Mouse (Mus musculus) liver, postnatal 0 days (tissue): Measurements from ENCODE around the gene Slc39a11. TPM values are rescaled to one million over a fixed set of nuclear protein-coding genes. Genes with fewer than 3 reads are reported as not detected.

ENCODE experiments used
- ATAC-seq: fragments of 200-750 bp; cut with Nextera tagmentation; 2 replicates; pipeline ENCODE4 v1.8.0; 2017; ENCODE audit warnings: mild to moderate bottlenecking, moderate library complexity
- DNase-seq: peaks from one replicate; pipeline ENCODE4 v3.0.0-alpha.2; 2016
- H3K27ac ChIP-seq: fragments of 300-500 bp; sonication (generic); 2 replicates; pipeline ENCODE4 v1.5.1; 2014; ENCODE audit warnings: antibody characterized with exemption, moderate library complexity, mild to moderate bottlenecking, low read depth
- H3K27me3 ChIP-seq: fragments of 300-500 bp; sonication (generic); 2 replicates; pipeline ENCODE4 v1.6.1; 2014; ENCODE audit warnings: low read length, control low read depth, mixed read lengths; ENCODE audit not compliant: insufficient read depth
- H3K36me3 ChIP-seq: fragments of 300-500 bp; sonication (generic); replicated peaks from 2 replicates; pipeline ENCODE4 v1.6.1; 2014; ENCODE audit warnings: mild to moderate bottlenecking, control low read depth, low read length, moderate library complexity, mixed read lengths; ENCODE audit not compliant: insufficient read depth
- H3K4me1 ChIP-seq: fragments of 300-500 bp; sonication (generic); 2 replicates; pipeline ENCODE4 v1.6.1; 2014; ENCODE audit warnings: antibody characterized with exemption, mild to moderate bottlenecking, control low read depth; ENCODE audit not compliant: insufficient read depth
- H3K4me2 ChIP-seq: fragments of 300-500 bp; sonication (generic); 2 replicates; pipeline ENCODE4 v1.6.1; 2014; ENCODE audit warnings: low read depth, mild to moderate bottlenecking, low read length, moderate library complexity, mixed read lengths
- H3K4me3 ChIP-seq: fragments of 300-500 bp; sonication (generic); 2 replicates; pipeline ENCODE4 v1.5.1; 2014; ENCODE audit warnings: low read depth, low read length
- H3K9ac ChIP-seq: fragments of 300-500 bp; sonication (generic); replicated peaks from 2 replicates; pipeline ENCODE4 v1.6.1; 2014; ENCODE audit warnings: mild to moderate bottlenecking, moderate library complexity
- H3K9me3 ChIP-seq: fragments of 300-500 bp; sonication (generic); 2 replicates; pipeline ENCODE4 v1.6.1; 2016; ENCODE audit warnings: mild to moderate bottlenecking, control low read depth, low read length, mixed read lengths
- CTCF ChIP-seq: sonication (generic); IDR thresholded peaks from 2 replicates; pipeline ENCODE4 v1.5.1; 2016; ENCODE audit warnings: antibody characterized with exemption, low read depth
- EP300 ChIP-seq: IDR thresholded peaks from 2 replicates; pipeline ENCODE4 v1.6.1; 2016; ENCODE audit warnings: antibody characterized with exemption, low read depth, mild to moderate bottlenecking
- WGBS: fragments of 180-500 bp; shearing (Covaris S2); extraction: QIAGEN DNeasy Blood & Tissue Kit; methylation state at CpG from one replicate; pipeline ENCODE4 v1.1.7; 2014; ENCODE audit not compliant: insufficient replicate concordance; 5-methylcytosine and 5-hydroxymethylcytosine counted together
- polyA plus RNA-seq: library from polyadenylated mRNA; unstranded; fragments of >200 nt; fragmentation: Nextera tagmentation; extraction: Ambion mirVana; gene quantifications from 2 replicates; pipeline ENCODE4 v1.2.1, GENCODE M21; 2015

The Slc39a11 gene
- polyA plus RNA-seq, 1 experiment from 2014 or later: 10.9 TPM

GRCm38 (mm10) chr11:113619420-113620080, 30.3 kb downstream of the Slc39a11 start:
- Histone ChIP-seq H3K9me3 (no peaks in the 10 kb centered on the region), H3K27me3 (peaks cover 17% of the 10 kb centered on the region), H3K36me3 (no peaks in the 10 kb centered on the region), H3K4me3 (peak overlapping the region; percentile 50), H3K9ac (peak overlapping the region; percentile 53), H3K27ac (no peak overlapping the region), H3K4me1 (peaks cover 8% of the 10 kb centered on the region; the same call in 1 of the 2 replicates), H3K4me2 (peak overlapping the region; percentile 73)
- TF ChIP-seq CTCF (no peak), EP300 (no peak)
- ATAC-seq (peak; percentile 14; the same call in 1 of the 2 replicates), DNase-seq (no peak)
- WGBS: 1% methylated on average over 31 of the region's 31 CpGs

DNA sequence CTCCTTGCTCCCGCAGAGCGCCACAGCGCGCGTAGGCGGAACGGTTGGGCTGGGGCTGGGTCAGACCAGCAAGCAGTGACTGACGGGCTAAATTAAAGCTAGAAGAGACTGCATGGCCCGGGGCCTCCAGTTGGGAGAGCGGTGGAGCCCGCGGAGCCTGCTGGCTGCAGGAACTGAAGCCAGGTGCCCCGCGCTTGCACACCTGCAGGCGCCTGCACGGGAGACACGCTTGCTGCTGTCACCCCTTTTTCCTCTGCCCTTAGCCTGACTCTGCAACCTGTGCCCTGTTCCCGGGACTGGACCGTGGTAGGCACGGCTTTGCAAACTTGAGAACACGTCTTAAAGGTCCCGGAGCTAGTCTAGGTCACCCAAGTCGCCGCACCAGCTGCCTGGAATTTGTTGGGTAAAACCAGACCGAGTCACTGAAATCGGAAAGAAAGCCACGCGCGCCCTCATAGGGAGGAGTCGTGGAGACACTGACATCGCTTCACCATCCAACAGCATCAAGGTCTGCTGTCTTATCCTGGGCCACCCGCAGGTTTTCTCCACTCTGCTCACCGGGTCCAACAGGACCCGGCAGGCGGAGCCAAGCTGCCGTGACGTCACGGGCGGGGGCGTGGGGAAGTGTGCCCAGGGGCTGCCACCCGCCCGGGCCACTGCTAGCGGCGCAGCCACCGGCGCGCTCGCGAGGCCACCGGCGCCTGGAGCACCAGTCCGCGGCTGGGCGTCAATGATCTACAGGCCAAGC, 31.0 kb downstream of the Slc39a11 start, which contains the start of gene Sstr2:
Gene Sstr2, plus strand, starts transcription at position 671 of the 748 bp plus-strand sequence.
- peak within 1 kb of the TSS; percentile 34; the same call in 1 of the 2 replicates for H3K27ac ChIP-seq
- DNase-seq: peak; percentile 88
- peaks cover 17% of the 10 kb centered on the region for H3K27me3 ChIP-seq
- H3K36me3 ChIP-seq: no peaks in the 10 kb centered on the region
- 1% methylated on average over 48 of the region's 54 CpGs for WGBS
- H3K9ac ChIP-seq: peak within 1 kb of the TSS; percentile 53
- peak; percentile 69 for ATAC-seq
- peak within 1 kb of the TSS; percentile 73 for H3K4me2 ChIP-seq
- H3K4me3 ChIP-seq: peak within 1 kb of the TSS; percentile 50
- peaks cover 8% of the 10 kb centered on the region; the same call in 1 of the 2 replicates for H3K4me1 ChIP-seq
- no peaks in the 10 kb centered on the region for H3K9me3 ChIP-seq
- TF ChIP-seq CTCF (no peak), EP300 (no peak)

GRCm38 (mm10) chr11:113618303-113618671, 31.6 kb downstream of the Slc39a11 start:
- H3K27ac ChIP-seq: 0 out of 2 replicates have a peak overlapping the region, but pooled peaks have one; percentile 34
- H3K9me3 ChIP-seq: no peaks in the 10 kb centered on the region
- no peaks in the 10 kb centered on the region for H3K36me3 ChIP-seq
- DNase-seq: no peak
- H3K4me1 ChIP-seq: peaks cover 8% of the 10 kb centered on the region; the same call in 1 of the 2 replicates
- peak overlapping the region; percentile 50 for H3K4me3 ChIP-seq
- 11% methylated on average over 4 of the region's 4 CpGs for WGBS
- ATAC-seq: no peak
- peak overlapping the region; percentile 73 for H3K4me2 ChIP-seq
- TF ChIP-seq EP300 (no peak), CTCF (no peak)
- H3K27me3 ChIP-seq: peaks cover 17% of the 10 kb centered on the region
- no peak overlapping the region; the same call in 1 of the 2 replicates for H3K9ac ChIP-seq

- DNase-seq: peak; percentile 83
- peaks cover 8% of the 10 kb centered on the region; the same call in 1 of the 2 replicates for H3K4me1 ChIP-seq
- H3K4me3 ChIP-seq: no peak overlapping the region
- H3K9me3 ChIP-seq: no peaks in the 10 kb centered on the region
- peak overlapping the region; percentile 67 for H3K27ac ChIP-seq
- no peaks in the 10 kb centered on the region for H3K36me3 ChIP-seq
- ATAC-seq: peak; percentile 82
- H3K9ac ChIP-seq: peak overlapping the region; percentile 35; the same call in 1 of the 2 replicates
- peak overlapping the region; percentile 40; the same call in 1 of the 2 replicates for H3K4me2 ChIP-seq
- H3K27me3 ChIP-seq: peaks cover 17% of the 10 kb centered on the region
- TF ChIP-seq EP300 (no peak), CTCF (peak; percentile 64)
- 32% methylated on average over 14 of the region's 14 CpGs for WGBS
Measured at GRCm38 (mm10) chr11:113617132-113617911, 32.6 kb downstream of the Slc39a11 start.

DNA sequence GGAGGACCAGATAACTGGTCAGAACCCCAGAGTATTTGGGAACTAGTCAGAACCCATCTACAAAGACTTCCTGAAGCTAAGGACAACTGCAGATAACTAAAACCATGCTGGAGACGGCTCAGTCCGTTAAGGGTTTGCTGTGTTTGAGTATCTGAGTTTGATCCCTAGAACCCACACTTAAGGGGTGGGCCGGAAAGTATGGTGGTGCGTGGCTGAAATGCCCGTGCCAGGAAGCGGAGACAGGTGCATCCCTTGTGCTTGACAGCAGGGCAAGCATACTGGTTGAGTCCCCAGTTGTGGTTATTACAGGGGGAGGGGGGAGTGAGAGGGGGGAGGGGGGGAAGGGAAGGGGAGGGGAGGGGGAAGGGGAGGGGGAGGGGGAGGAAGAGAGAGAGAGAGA, 35.4 kb downstream of the Slc39a11 start:
- Histone ChIP-seq H3K36me3 (no peaks in the 10 kb centered on the region), H3K4me1 (peaks cover 24% of the 10 kb centered on the region), H3K4me2 (no peak overlapping the region), H3K27ac (no peak overlapping the region), H3K4me3 (no peak overlapping the region), H3K9ac (no peak overlapping the region), H3K27me3 (peaks cover 10% of the 10 kb centered on the region), H3K9me3 (no peaks in the 10 kb centered on the region)
- DNase-seq (no peak), ATAC-seq (no peak)
- TF ChIP-seq EP300 (no peak), CTCF (no peak)
- WGBS: 35% methylated on average over 6 of the region's 6 CpGs
